Mouse (Mus musculus): ENCODE results near the gene Wasf1. TPM values are rescaled to one million over a fixed set of nuclear protein-coding genes. Genes with fewer than 3 reads are reported as not detected.

Wasf1 gene
- polyA plus RNA-seq, 1 experiment from 2014 or later: 1.1 TPM

DNA sequence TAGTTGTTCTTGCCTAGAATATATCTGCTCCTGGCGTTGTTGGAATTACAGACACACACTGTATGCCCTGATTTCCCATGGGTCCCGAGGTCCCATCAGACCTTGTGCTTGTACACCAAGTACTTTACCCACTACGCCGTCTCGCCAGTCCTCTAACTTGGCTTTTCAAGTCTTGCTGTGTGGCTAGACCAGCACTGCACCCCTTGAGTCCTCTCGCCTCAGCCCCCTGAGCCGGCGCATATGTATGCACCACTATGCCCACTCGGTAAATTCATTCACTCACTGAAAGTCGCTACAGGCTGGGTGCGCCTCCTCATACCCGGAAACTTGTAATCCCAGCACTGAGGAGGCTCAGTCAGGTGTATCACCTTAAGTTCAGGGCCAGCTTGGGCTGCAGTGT, 12.5 kb downstream of the Wasf1 start:
- Histone ChIP-seq H3K36me3 (no peaks in the 10 kb centered on the region), H3K9ac (no peak overlapping the region), H3K27ac (no peak overlapping the region), H3K4me2 (no peak overlapping the region), H3K27me3 (no peaks in the 10 kb centered on the region), H3K9me3 (replicated peaks) (no peaks in the 10 kb centered on the region), H3K4me1 (replicated peaks) (no peaks in the 10 kb centered on the region), H3K4me3 (replicated peaks) (no peak overlapping the region)
- no peak for DNase-seq
- no peak for ATAC-seq (ENCODE audit: low read depth)
- 75% methylated on average over 12 of the region's 12 CpGs for whole genome bisulfite sequencing (ENCODE audit: insufficient replicate concordance)

DNA sequence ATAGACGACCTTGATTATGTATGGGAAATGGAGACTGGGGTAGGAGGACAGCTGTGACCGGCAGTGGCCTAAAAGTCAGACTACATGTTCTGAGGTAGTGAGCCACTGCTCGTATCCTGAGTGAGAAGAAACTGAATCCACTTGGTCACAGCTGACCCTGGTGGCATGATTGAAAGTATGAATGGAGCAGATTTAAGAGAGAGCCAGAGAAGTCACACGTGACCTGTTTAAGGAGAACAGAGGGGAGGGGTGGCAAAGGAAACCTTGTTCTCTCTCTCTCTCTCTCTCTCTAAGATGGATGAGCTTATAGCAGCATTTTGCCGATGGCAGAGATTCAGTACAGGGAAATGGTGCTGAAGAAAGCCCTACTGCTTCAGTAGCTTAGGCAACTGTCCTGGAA, 13.4 kb downstream of the Wasf1 start:
- Histone ChIP-seq H3K27me3 (no peaks in the 10 kb centered on the region), H3K9me3 (replicated peaks) (no peaks in the 10 kb centered on the region), H3K4me1 (replicated peaks) (no peaks in the 10 kb centered on the region), H3K4me3 (replicated peaks) (no peak overlapping the region), H3K36me3 (no peaks in the 10 kb centered on the region), H3K9ac (no peak overlapping the region), H3K4me2 (no peak overlapping the region), H3K27ac (no peak overlapping the region)
- DNase-seq (no peak), ATAC-seq (ENCODE audit: low read depth) (no peak)
- 59% methylated on average over 5 of the region's 5 CpGs for WGBS (ENCODE audit: insufficient replicate concordance)

DNA sequence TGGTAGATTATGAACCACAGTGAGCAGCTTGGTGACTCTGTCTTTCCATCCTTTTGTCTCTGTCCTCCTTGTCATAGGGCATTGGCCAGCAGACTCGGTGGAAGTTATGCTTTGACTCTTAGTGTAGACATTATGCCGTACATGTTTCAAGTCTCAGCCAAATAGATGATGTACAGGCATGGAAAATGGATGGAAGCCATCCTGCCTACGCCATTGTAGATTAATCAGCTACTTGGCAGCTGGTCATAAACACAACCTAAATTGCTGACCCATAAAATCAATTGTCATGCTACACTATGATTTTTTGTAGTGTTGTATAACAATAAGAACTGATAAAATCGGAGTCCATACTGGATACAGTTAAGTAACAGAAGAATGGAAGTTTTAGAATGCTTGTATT, 18.5 kb downstream of the Wasf1 start:
- DNase-seq (no peak), ATAC-seq (ENCODE audit: low read depth) (no peak)
- Histone ChIP-seq H3K9ac (no peak overlapping the region), H3K36me3 (no peaks in the 10 kb centered on the region), H3K9me3 (replicated peaks) (no peaks in the 10 kb centered on the region), H3K4me3 (replicated peaks) (no peak overlapping the region), H3K27ac (no peak overlapping the region), H3K4me2 (no peak overlapping the region), H3K27me3 (no peaks in the 10 kb centered on the region), H3K4me1 (replicated peaks) (no peaks in the 10 kb centered on the region)
- WGBS (ENCODE audit: insufficient replicate concordance): 69% methylated on average over 4 of the region's 4 CpGs

DNA sequence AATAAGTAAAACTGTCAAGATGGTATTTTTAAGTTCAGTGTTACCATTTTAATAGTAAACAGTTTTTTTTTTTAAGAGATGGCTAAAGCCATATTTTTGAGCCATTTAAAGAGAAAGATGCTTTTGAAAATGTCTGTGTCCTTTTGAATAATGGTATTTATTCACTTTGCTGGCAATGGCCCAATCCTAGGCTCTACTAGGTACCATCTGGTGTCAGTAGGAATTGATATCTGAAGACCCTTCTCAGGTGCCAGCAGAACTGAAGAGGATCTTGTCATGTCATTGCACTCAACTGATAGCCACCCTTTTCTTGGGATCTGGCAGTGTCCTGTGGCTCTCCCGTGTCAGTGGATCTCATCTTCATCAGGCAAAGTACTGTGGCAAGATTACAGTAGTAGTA, 22.9 kb downstream of the Wasf1 start:
- H3K27ac ChIP-seq: no peak overlapping the region
- H3K4me3 ChIP-seq (replicated peaks): no peak overlapping the region
- H3K36me3 ChIP-seq: no peaks in the 10 kb centered on the region
- DNase-seq (no peak), ATAC-seq (ENCODE audit: low read depth) (no peak)
- no peak overlapping the region for H3K9ac ChIP-seq
- no peaks in the 10 kb centered on the region for H3K4me1 ChIP-seq (replicated peaks)
- no peaks in the 10 kb centered on the region for H3K27me3 ChIP-seq
- WGBS (ENCODE audit: insufficient replicate concordance): 41% methylated on average over 1 of the region's 1 CpGs
- no peaks in the 10 kb centered on the region for H3K9me3 ChIP-seq (replicated peaks)
- no peak overlapping the region for H3K4me2 ChIP-seq

DNA sequence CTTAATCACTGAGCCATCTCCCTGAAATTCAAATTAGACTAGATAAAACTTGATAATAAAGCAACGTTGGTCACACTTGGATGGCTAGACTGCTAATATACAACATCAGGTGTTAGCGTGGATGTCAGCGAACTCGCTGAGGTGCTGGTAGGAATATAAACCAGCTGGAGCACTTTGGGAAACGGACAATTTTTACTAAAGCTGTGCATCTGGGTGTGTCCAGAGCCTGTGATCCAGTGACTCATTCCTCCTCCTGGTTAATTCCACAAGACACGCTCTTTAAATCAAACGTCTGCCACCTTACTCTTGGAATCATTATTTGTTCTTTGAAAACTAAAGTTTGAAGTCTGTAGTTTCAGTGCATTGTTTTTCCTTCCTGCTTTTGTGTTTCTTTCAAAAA, 23.5 kb downstream of the Wasf1 start:
- Histone ChIP-seq H3K27ac (no peak overlapping the region), H3K9me3 (replicated peaks) (no peaks in the 10 kb centered on the region), H3K27me3 (no peaks in the 10 kb centered on the region), H3K4me2 (no peak overlapping the region), H3K4me1 (replicated peaks) (no peaks in the 10 kb centered on the region), H3K4me3 (replicated peaks) (no peak overlapping the region), H3K36me3 (no peaks in the 10 kb centered on the region), H3K9ac (no peak overlapping the region)
- WGBS (ENCODE audit: insufficient replicate concordance): 75% methylated on average over 7 of the region's 7 CpGs
- DNase-seq: no peak
- ATAC-seq (ENCODE audit: low read depth): no peak

DNA sequence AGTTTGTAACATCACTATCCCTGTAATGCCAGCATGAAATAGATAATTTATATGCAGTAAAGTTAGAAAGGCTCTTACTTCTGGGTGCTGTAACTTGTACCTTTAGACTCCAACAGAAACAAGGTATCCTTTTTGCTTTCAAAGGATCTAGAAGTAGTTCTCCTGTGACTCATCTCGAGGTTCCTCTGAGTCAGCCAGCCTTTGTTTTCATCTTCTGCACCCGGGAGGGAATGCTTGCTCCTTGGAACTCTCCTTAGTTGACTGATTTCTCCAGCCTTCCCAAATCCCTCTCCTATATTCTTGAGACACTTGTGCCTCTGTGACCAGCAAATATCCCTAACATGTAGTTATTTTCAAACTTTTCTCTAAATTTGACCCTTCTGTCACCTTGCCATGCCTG, 25.3 kb downstream of the Wasf1 start:
- WGBS (ENCODE audit: insufficient replicate concordance): 18% methylated on average over 2 of the region's 2 CpGs
- no peak for DNase-seq

GRCm38 (mm10) chr10:40910811-40911210, 27.5 kb downstream of the Wasf1 start:
- Histone ChIP-seq H3K9me3 (replicated peaks) (no peaks in the 10 kb centered on the region), H3K4me1 (replicated peaks) (no peaks in the 10 kb centered on the region), H3K4me2 (no peak overlapping the region), H3K27me3 (no peaks in the 10 kb centered on the region), H3K36me3 (no peaks in the 10 kb centered on the region), H3K9ac (no peak overlapping the region), H3K4me3 (replicated peaks) (no peak overlapping the region), H3K27ac (no peak overlapping the region)
- 63% methylated on average over 2 of the region's 2 CpGs for WGBS (ENCODE audit: insufficient replicate concordance)
- ATAC-seq (ENCODE audit: low read depth) (no peak), DNase-seq (no peak)

More for the DNA sequence above, 25.3 kb downstream of the Wasf1 start:
- no peak for ATAC-seq (ENCODE audit: low read depth)
- H3K36me3 ChIP-seq: no peaks in the 10 kb centered on the region
- no peak overlapping the region for H3K27ac ChIP-seq
- no peaks in the 10 kb centered on the region for H3K4me1 ChIP-seq (replicated peaks)
- H3K27me3 ChIP-seq: no peaks in the 10 kb centered on the region
- no peak overlapping the region for H3K4me3 ChIP-seq (replicated peaks)
- no peak overlapping the region for H3K4me2 ChIP-seq
- no peaks in the 10 kb centered on the region for H3K9me3 ChIP-seq (replicated peaks)
- no peak overlapping the region for H3K9ac ChIP-seq

- no peaks in the 10 kb centered on the region for H3K27me3 ChIP-seq
These were observed 32.0 kb downstream of the Wasf1 start for GRCm38 (mm10) chr10:40915240-40915639.

DNA sequence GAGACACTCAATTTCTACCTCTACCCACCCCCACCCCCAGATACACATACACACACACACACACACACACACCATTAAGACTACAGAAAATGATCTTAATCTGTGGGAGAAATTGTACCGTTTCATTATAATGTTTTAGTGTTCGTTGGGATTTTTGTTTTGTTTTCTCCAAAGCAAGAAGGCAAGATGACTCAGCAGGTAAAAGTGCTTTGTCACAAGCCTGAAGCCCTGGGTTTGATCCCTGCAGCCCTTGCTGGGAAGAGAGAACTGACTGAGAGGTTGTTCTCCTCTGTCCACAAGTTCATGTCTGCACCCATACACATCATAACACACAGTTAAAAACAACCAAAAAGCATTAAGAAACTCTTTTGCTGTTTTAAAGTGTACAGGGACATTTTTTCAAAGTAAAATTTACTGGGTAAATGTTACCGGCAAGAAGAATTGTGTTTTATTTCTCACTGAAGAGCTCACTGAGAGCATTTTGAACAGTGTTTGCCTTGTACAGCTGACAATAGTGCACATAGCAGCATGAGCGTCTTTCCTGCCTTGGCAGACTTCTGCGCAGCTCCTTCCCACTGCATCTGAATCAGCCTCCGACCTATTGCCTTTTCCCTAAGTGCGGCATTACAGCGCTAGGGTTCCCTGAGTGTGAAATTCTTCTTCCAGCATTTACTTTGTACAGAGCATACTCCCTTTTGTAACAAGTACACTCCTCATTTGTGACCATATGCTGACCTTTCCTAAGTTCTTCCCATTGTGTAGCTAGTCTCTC, 35.6 kb downstream of the Wasf1 start:
- WGBS (ENCODE audit: insufficient replicate concordance): 76% methylated on average over 8 of the region's 8 CpGs

More at GRCm38 (mm10) chr10:40915240-40915639, 32.0 kb downstream of the Wasf1 start:
- Histone ChIP-seq H3K9me3 (replicated peaks) (no peaks in the 10 kb centered on the region), H3K27ac (no peak overlapping the region), H3K4me1 (replicated peaks) (no peaks in the 10 kb centered on the region), H3K9ac (no peak overlapping the region), H3K36me3 (no peaks in the 10 kb centered on the region), H3K4me2 (no peak overlapping the region), H3K4me3 (replicated peaks) (no peak overlapping the region)
- DNase-seq: no peak
- WGBS (ENCODE audit: insufficient replicate concordance): 53% methylated on average over 2 of the region's 2 CpGs
- no peak for ATAC-seq (ENCODE audit: low read depth)

DNA sequence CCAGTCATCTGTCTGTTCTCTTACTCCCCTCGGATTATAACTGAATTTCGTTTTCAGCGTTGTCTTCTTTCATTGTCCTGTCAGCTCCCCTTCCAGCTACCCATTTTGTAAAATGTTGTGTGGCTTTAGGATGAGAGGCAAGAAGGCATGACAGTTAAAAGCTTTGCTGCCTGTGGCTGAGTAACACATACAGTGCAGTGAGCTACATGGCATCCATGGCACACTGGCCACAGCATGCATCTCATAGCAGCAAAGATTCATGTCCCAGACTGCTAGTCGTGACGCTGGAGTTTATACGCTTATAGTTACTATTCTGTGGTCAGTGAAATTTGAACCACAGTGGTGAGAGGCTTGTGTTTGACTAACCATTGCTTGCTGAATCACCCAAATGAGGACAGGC, 36.2 kb downstream of the Wasf1 start:
- WGBS (ENCODE audit: insufficient replicate concordance): 73% methylated on average over 6 of the region's 6 CpGs
- Histone ChIP-seq H3K9ac (no peak overlapping the region), H3K4me1 (replicated peaks) (no peaks in the 10 kb centered on the region), H3K9me3 (replicated peaks) (no peaks in the 10 kb centered on the region), H3K4me3 (replicated peaks) (no peak overlapping the region), H3K27me3 (no peaks in the 10 kb centered on the region), H3K36me3 (no peaks in the 10 kb centered on the region), H3K4me2 (no peak overlapping the region), H3K27ac (no peak overlapping the region)
- no peak for DNase-seq
- ATAC-seq (ENCODE audit: low read depth): no peak

More for the DNA sequence above, 35.6 kb downstream of the Wasf1 start:
- no peak overlapping the region for H3K27ac ChIP-seq
- H3K9ac ChIP-seq: no peak overlapping the region
- no peaks in the 10 kb centered on the region for H3K4me1 ChIP-seq (replicated peaks)
- no peak for ATAC-seq (ENCODE audit: low read depth)
- no peak overlapping the region for H3K4me2 ChIP-seq
- H3K4me3 ChIP-seq (replicated peaks): no peak overlapping the region
- peak; percentile 17 for DNase-seq
- no peaks in the 10 kb centered on the region for H3K36me3 ChIP-seq
- H3K27me3 ChIP-seq: no peaks in the 10 kb centered on the region
- no peaks in the 10 kb centered on the region for H3K9me3 ChIP-seq (replicated peaks)

GRCm38 (mm10) chr10:40932995-40933394, 49.7 kb downstream of the Wasf1 start:
- Histone ChIP-seq H3K27ac (no peak overlapping the region), H3K27me3 (no peaks in the 10 kb centered on the region), H3K36me3 (no peaks in the 10 kb centered on the region), H3K4me1 (replicated peaks) (no peaks in the 10 kb centered on the region), H3K4me3 (replicated peaks) (no peak overlapping the region), H3K4me2 (no peak overlapping the region), H3K9me3 (replicated peaks) (no peaks in the 10 kb centered on the region), H3K9ac (no peak overlapping the region)
- 76% methylated on average over 8 of the region's 8 CpGs for WGBS (ENCODE audit: insufficient replicate concordance)
- no peak for DNase-seq
- no peak for ATAC-seq (ENCODE audit: low read depth)

GRCm38 (mm10) chr10:40936160-40936726, 53.0 kb downstream of the Wasf1 start:
- Histone ChIP-seq H3K4me1 (replicated peaks) (no peaks in the 10 kb centered on the region), H3K4me2 (no peak overlapping the region), H3K9ac (no peak overlapping the region), H3K27ac (no peak overlapping the region), H3K4me3 (replicated peaks) (no peak overlapping the region), H3K9me3 (replicated peaks) (no peaks in the 10 kb centered on the region), H3K36me3 (no peaks in the 10 kb centered on the region), H3K27me3 (no peaks in the 10 kb centered on the region)
- DNase-seq (no peak), ATAC-seq (ENCODE audit: low read depth) (no peak)
- WGBS (ENCODE audit: insufficient replicate concordance): 73% methylated on average over 13 of the region's 13 CpGs
